Mouse (Mus musculus) hindbrain, embryonic 11.5 days (tissue): ENCODE results near the gene Pecam1. TPM values are rescaled to one million over a fixed set of nuclear protein-coding genes. Genes with fewer than 3 reads are reported as not detected.

Experiments
- ATAC-seq: fragments of 200-750 bp; cut with Nextera tagmentation; 2 replicates; pipeline ENCODE4 v1.8.0; 2017; ENCODE audit warnings: mild to moderate bottlenecking, moderate TSS enrichment, moderate library complexity; ENCODE audit not compliant: low FRiP score
- DNase-seq: peaks from one replicate; pipeline ENCODE4 v3.0.0-alpha.2; 2015; ENCODE audit warnings: low spot score
- H3K27ac ChIP-seq: fragments of 300-500 bp; sonication (generic); 2 replicates; pipeline ENCODE4 v1.5.1; 2014; ENCODE audit warnings: mild to moderate bottlenecking, low read depth, low read length
- H3K27me3 ChIP-seq: fragments of 300-500 bp; sonication (generic); 2 replicates; pipeline ENCODE4 v1.6.1; 2014; ENCODE audit warnings: mild to moderate bottlenecking, low read length, moderate library complexity, mixed read lengths; ENCODE audit not compliant: control insufficient read depth, insufficient read depth
- H3K36me3 ChIP-seq: fragments of 300-500 bp; sonication (generic); 2 replicates; pipeline ENCODE4 v1.6.1; 2014; ENCODE audit warnings: mild to moderate bottlenecking, low read length, moderate library complexity, mixed read lengths; ENCODE audit not compliant: control insufficient read depth, insufficient read depth
- H3K4me1 ChIP-seq: fragments of 300-500 bp; sonication (generic); replicated peaks from 2 replicates; pipeline ENCODE4 v1.6.1; 2014; ENCODE audit warnings: low read length, mixed read lengths; ENCODE audit not compliant: control insufficient read depth, insufficient read depth
- H3K4me2 ChIP-seq: fragments of 300-500 bp; sonication (generic); replicated peaks from 2 replicates; pipeline ENCODE4 v1.6.1; 2014; ENCODE audit warnings: mild to moderate bottlenecking, low read depth, low read length
- H3K4me3 ChIP-seq: fragments of 300-500 bp; sonication (generic); 2 replicates; pipeline ENCODE4 v1.5.1; 2014; ENCODE audit warnings: low read depth, low read length
- H3K9ac ChIP-seq: fragments of 300-500 bp; sonication (generic); 2 replicates; pipeline ENCODE4 v1.6.1; 2014; ENCODE audit warnings: low read depth, low read length
- H3K9me3 ChIP-seq: fragments of 300-500 bp; sonication (generic); 2 replicates; pipeline ENCODE4 v1.6.1; 2016; ENCODE audit warnings: low read length; ENCODE audit not compliant: control insufficient read depth
- WGBS: fragments of 180-500 bp; shearing (Covaris S2); extraction: QIAGEN DNeasy Blood & Tissue Kit; methylation state at CpG from one replicate; pipeline ENCODE4 v1.1.7; 2014; 5-methylcytosine and 5-hydroxymethylcytosine counted together
- polyA plus RNA-seq: library from polyadenylated mRNA; unstranded; fragments of >200 nt; fragmentation: Nextera tagmentation; extraction: Ambion mirVana; gene quantifications from 2 replicates; pipeline ENCODE4 v1.2.1, GENCODE M21; 2014

Pecam1 gene
- polyA plus RNA-seq, 1 experiment from 2014 or later = 20.3 TPM

- Histone ChIP-seq H3K4me2 (no peak overlapping the region), H3K4me3 (no peak overlapping the region), H3K36me3 (no peaks in the 10 kb centered on the region), H3K9ac (no peak overlapping the region), H3K27ac (no peak overlapping the region), H3K4me1 (peaks cover 5% of the 10 kb centered on the region; the same call in 1 of the 2 replicates), H3K9me3 (no peaks in the 10 kb centered on the region), H3K27me3 (no peaks in the 10 kb centered on the region)
- no peak for DNase-seq
- 89% methylated on average over 5 of the region's 5 CpGs for whole genome bisulfite sequencing
- ATAC-seq = no peak
These were observed 77.4 kb downstream of the Pecam1 start for GRCm38 (mm10) chr11:106672919-106673505.

- Histone ChIP-seq H3K4me3 (no peak overlapping the region), H3K27me3 (no peaks in the 10 kb centered on the region), H3K4me1 (peaks cover 5% of the 10 kb centered on the region; the same call in 1 of the 2 replicates), H3K9me3 (no peaks in the 10 kb centered on the region), H3K9ac (no peak overlapping the region), H3K4me2 (no peak overlapping the region), H3K36me3 (no peaks in the 10 kb centered on the region), H3K27ac (no peak overlapping the region)
- DNase-seq = no peak
- ATAC-seq = no peak
- 90% methylated on average over 8 of the region's 8 CpGs for whole genome bisulfite sequencing
These were observed 78.6 kb downstream of the Pecam1 start for GRCm38 (mm10) chr11:106671801-106672200.

- ATAC-seq (no peak), DNase-seq (no peak)
- Histone ChIP-seq H3K9me3 (no peaks in the 10 kb centered on the region), H3K27me3 (no peaks in the 10 kb centered on the region), H3K4me1 (peaks cover 5% of the 10 kb centered on the region; the same call in 1 of the 2 replicates), H3K4me3 (no peak overlapping the region), H3K36me3 (no peaks in the 10 kb centered on the region), H3K27ac (no peak overlapping the region), H3K4me2 (no peak overlapping the region), H3K9ac (no peak overlapping the region)
- WGBS = 71% methylated on average over 4 of the region's 4 CpGs
These were observed 79.4 kb downstream of the Pecam1 start for GRCm38 (mm10) chr11:106670951-106671478.

- Histone ChIP-seq H3K36me3 (no peaks in the 10 kb centered on the region), H3K4me2 (no peak overlapping the region), H3K4me3 (no peak overlapping the region), H3K27me3 (no peaks in the 10 kb centered on the region), H3K27ac (no peak overlapping the region), H3K9me3 (no peaks in the 10 kb centered on the region), H3K9ac (no peak overlapping the region), H3K4me1 (peaks cover 3% of the 10 kb centered on the region; the same call in 1 of the 2 replicates)
- 73% methylated on average over 3 of the region's 3 CpGs for WGBS
- no peak for ATAC-seq
- DNase-seq = no peak
These were observed 80.2 kb downstream of the Pecam1 start for GRCm38 (mm10) chr11:106670266-106670665.

GRCm38 (mm10) chr11:106669873-106670173 lies 80.6 kb downstream of the Pecam1 start:
- no peak overlapping the region for H3K9ac ChIP-seq
- no peaks in the 10 kb centered on the region for H3K9me3 ChIP-seq
- H3K4me2 ChIP-seq = no peak overlapping the region
- ATAC-seq (no peak), DNase-seq (no peak)
- no peaks in the 10 kb centered on the region for H3K36me3 ChIP-seq
- no peak overlapping the region for H3K4me3 ChIP-seq
- H3K4me1 ChIP-seq = peaks cover 2% of the 10 kb centered on the region; the same call in 1 of the 2 replicates
- H3K27ac ChIP-seq = no peak overlapping the region
- WGBS = 34% methylated on average over 5 of the region's 9 CpGs
- H3K27me3 ChIP-seq = no peaks in the 10 kb centered on the region

- H3K9me3 ChIP-seq = no peaks in the 10 kb centered on the region
- ATAC-seq (no peak), DNase-seq (no peak)
- 34% methylated on average over 8 of the region's 8 CpGs for WGBS
- no peak overlapping the region for H3K4me2 ChIP-seq
- H3K27me3 ChIP-seq = no peaks in the 10 kb centered on the region
- peaks cover under 1% of the 10 kb centered on the region; the same call in 1 of the 2 replicates for H3K4me1 ChIP-seq
- H3K9ac ChIP-seq = no peak overlapping the region
- H3K4me3 ChIP-seq = no peak overlapping the region
- no peaks in the 10 kb centered on the region for H3K36me3 ChIP-seq
- no peak overlapping the region for H3K27ac ChIP-seq
These were observed 81.1 kb downstream of the Pecam1 start for GRCm38 (mm10) chr11:106669102-106669872.

GRCm38 (mm10) chr11:106668336-106668735 lies 82.1 kb downstream of the Pecam1 start:
- ATAC-seq = no peak
- no peaks in the 10 kb centered on the region for H3K27me3 ChIP-seq
- WGBS = 83% methylated on average over 7 of the region's 7 CpGs

GRCm38 (mm10) chr11:106667855-106668254 lies 82.6 kb downstream of the Pecam1 start:
- ATAC-seq (no peak), DNase-seq (no peak)
- no peak overlapping the region for H3K4me2 ChIP-seq
- no peaks in the 10 kb centered on the region for H3K9me3 ChIP-seq
- H3K27me3 ChIP-seq = no peaks in the 10 kb centered on the region
- 83% methylated on average over 11 of the region's 11 CpGs for WGBS
- no peaks in the 10 kb centered on the region for H3K4me1 ChIP-seq
- H3K36me3 ChIP-seq = no peaks in the 10 kb centered on the region
- H3K9ac ChIP-seq = no peak overlapping the region
- H3K4me3 ChIP-seq = no peak overlapping the region
- H3K27ac ChIP-seq = no peak overlapping the region

More at GRCm38 (mm10) chr11:106668336-106668735, 82.1 kb downstream of the Pecam1 start:
- DNase-seq = no peak
- Histone ChIP-seq H3K4me2 (no peak overlapping the region), H3K27ac (no peak overlapping the region), H3K4me1 (no peaks in the 10 kb centered on the region), H3K36me3 (no peaks in the 10 kb centered on the region), H3K9me3 (no peaks in the 10 kb centered on the region), H3K9ac (no peak overlapping the region), H3K4me3 (no peak overlapping the region)
